Mouse (Mus musculus) lung, adult 18-20 months (tissue): ENCODE results near the gene Mylip.

ENCODE experiments used
- DNase-seq, 2 experiments: peaks; one replicate each; pipeline ENCODE4 v3.0.0; 2022; ENCODE audit warnings: mixed read lengths in 2 of 2

The Mylip gene

GRCm38 (mm10) chr13:45389448-45390311 is at the start of gene Mylip:
Mylip (plus strand) TSS chr13:45389742.
- peak; percentile 99 for DNase-seq

DNA sequence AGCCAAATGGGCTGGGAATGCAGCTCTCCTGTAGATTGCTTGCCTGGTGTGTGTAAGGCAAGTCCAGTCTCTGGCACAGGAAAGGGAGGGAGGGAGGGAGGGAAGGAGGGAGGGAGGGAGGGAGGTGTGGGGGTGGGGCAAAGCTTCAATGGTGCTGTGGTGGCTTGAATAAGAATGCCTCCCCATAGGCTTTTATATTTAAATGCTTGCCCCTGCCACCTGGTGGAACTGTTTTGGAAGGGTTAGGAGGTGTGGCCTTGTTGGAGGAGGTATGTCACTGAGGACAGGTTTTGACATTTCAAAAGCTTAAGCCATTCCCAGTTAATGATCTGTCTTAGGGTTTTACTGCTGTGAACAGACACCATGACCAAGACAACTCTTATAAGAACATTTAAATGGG is 47.6 kb upstream of the Mylip start:
- DNase-seq = no peak

DNA sequence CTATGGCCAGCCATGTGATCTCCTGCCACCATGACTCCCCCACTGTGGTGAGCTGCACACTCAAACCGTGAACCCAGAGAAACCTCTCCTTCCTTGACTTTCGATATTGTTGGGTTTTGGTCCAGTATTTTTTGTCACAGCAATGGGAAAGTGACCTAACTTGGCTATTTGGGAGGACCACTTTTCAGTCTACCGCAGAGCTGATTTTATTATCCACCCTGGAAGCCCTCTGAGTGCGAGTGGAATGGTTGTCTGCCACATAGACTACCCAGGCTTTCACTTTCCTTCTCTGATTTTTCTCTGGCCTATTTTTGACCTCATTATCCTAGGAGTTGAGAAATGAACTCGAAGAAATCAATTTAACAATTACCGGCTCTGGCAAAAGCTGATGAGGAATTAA is 46.0 kb upstream of the Mylip start:
- DNase-seq = no peak

DNA sequence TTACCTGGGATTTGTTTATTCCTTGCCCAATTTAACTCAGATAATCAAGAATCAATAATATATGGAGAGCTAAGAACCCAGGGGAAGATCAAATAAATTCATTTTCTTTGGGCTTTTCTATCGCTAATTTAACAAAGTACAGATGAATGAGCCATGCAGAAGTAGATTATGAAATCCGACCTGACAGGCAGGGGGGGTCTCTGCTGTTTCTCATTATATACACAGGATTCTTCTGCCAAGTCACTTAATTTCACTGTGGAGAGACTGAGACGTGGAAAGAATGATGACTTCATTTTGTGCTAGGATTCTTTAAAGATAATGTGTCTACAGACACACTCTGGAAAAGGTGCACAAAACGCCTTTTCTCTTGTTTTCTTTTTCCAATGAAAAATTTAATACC is 45.6 kb upstream of the Mylip start:
- no peak for DNase-seq

DNA sequence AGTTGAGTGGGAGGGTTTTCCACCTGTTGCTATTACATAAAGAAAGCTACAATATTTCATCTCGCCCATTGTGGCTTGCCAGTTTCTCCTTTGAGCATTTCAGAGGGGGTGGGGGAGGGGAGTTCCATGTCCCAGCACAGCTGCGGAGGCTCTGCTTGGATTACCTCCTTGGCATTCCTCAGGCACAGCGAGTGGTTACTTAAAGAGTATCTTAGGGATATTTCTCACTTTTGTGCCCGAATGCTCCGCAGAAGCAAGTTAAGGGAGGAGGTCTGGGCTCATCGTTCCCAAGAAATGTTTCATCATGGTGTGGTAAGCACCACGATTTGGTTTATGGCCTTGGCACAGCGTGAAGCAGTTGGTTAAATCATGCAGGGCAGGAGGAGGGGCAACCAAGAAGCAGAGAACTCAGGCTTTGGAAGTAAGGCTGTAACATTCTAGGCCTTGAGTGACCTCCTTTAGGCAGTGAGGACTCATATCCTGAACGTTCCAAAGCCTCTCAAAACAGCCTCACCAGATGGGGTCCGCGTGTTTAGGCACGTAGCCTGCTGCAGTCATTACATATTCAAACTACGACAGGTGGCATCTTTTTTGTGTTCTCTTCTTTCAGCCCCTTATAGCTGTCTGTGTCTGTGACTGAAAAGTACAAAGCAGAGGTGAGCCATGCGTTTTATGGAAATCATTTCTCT is 43.9 kb upstream of the Mylip start:
- DNase-seq = peak in 1 of 2 experiments; percentile 2

DNA sequence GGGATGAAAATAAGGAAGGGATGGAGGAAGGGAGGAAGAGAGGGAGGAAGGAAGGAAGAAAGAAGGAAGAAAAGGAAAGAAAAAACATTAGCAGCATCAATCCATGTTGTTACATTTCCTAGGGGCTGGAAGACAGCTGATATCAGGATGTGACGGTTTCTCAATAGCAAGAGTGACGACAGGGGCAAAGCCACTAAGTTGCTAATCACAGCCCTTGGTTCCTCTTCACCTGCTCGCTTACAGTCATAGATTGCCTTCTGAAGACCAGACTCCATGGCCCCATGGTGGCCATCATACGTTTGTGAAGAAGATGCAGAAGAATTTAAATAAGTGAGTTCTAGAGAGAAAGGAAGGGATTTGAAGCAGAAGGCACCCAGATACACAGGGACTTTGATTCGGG is 38.1 kb upstream of the Mylip start:
- no peak for DNase-seq

DNA sequence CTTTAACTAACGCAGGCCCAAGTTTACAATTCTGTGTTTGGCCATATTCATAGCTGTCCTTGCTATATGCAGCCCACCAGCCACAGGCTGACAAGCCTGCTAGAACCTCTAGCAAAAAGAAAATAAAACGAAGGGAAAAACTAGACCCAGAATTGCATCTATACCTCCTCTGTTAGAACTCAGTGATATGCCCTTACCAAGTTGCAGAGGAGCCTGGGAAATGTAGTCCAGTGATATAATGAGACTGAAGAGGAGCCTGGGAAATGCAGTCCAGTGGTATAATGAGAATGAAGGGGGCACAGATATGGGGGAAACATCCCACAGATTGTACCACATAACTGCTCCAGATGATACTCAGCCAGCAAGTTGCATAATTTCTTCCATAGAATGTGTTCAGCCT is 34.7 kb upstream of the Mylip start:
- DNase-seq = no peak

DNA sequence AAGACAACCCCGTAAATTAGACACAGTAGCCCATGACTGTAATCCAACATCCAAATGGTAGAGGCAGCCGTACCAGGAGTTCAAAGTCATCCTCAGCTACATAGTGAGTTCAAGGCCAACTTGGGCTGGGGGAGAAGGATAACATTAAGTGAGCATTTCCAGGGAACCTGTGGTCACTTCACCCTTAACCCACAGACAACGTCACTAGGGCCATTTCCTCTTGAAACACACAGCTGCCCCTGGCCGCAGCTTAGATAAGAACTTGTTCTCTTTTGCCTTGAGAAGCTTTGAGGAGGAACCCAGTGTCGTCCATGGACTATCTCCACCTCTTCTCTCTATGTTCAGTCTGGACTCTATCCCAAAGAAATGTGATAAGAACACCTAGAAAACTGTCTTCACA is 31.3 kb upstream of the Mylip start:
- DNase-seq = no peak

DNA sequence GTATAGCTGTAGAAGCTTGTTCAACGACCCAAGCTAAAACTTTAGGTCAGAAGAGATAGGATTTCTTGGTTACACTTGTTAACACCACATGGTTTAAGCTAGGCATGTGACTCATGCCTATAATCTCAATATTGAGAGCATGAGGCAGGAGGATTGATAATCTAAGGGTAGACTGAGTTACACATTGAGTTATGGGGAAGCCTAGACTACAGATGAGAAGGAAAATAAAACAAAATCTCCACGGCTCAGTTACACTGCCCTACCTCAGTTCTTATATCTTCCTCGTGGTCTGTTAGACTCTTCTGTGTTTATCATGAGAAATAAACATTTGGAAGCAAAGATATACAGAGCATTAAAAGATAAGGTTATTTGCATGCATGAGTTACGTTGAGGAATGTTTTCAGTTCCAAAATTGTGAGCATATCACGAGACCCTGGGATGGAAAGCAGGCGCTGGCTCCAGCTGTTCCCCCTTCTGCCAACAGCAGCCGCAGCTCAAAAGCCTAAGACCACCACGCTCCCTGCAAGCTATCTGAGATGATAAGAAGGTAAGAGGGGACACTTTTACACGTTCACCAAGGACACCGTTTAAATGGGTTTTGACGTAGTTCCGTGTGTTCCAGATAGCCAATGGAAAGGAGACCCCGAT is 30.7 kb upstream of the Mylip start:
- no peak for DNase-seq

DNA sequence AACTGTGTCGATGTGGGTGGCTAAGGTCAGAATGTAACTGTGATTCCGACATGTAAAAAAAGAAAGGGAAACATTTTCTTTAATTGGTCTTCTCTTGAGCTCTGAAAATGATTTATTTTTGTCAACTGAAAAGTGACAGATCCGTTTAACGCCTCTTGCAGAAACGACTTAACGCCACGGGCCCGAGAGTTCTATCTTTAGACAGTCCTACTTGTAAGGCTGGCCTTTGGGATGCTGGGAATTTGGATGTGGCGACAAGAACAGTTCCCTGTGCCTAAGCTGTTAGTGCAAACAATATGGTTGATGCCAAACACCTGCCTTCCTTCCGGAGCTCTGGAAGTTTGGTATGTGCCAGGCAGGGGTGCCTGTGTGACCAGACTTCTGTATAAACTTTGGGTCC is 23.8 kb upstream of the Mylip start:
- no peak for DNase-seq

- no peak for DNase-seq
Observed at GRCm38 (mm10) chr13:45371673-45372072, 17.9 kb upstream of the Mylip start.

GRCm38 (mm10) chr13:45372456-45372855 is 17.1 kb upstream of the Mylip start:
- DNase-seq = no peak

DNA sequence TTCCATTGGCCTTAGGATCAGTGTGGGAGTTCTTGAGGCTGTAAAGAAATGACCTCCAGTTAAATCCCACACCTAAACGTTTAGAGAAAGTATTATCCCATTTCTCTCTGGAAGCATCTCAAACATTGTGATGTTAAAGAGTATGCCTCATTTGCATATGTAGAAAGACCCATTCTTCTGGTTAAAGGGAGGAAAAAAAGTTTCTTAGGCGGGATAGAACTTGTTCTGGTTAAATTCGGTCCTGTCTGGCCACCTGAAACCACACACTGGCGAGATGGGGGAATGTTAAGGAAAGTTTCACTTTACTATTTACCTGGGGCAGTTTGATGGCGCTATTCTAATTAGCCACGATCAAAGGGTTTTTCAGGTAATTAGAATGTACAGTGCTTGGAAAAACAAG is 14.7 kb upstream of the Mylip start:
- DNase-seq = no peak

DNA sequence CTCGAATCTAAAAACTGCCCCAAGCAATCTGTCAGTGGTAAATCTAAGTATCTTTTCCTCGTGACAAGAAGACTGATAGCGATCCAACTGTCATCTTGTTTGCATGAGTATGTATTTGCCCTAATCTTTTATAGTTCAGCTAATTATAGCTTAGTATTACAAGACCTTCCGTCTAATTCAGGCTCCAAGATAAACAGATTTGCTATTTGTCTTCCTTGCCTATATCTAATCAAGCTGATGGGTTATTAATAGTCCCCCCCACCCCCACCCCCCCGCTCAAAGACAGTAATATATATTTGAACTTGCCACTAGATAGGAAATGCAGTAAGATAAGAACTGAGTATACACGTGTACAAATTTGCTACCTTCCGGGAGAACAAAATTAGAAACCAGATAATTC is 7.3 kb upstream of the Mylip start:
- no peak for DNase-seq

- no peak for DNase-seq
Observed at GRCm38 (mm10) chr13:45384636-45385035, 4.9 kb upstream of the Mylip start.

DNA sequence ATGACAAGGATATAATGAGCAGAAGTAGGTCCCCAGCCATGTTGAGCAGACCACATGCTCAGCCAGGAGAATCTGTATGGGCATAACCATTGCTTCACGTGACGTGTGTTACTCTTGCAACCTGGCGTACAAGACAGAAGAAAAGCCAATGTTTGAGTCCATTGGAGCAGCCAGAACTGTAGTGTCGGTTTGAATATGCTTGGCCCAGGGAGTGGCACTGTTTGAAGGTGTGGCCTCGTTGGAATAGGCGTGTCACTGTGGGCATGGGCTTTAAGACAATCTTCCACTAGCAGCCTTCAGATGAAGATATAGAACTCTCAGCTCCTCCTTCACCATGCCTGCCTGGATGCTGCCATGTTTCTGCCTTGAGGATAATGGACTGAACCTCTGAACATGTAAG is 4.0 kb upstream of the Mylip start:
- no peak for DNase-seq

- DNase-seq = no peak
Observed at GRCm38 (mm10) chr13:45386253-45386652, 3.3 kb upstream of the Mylip start.

GRCm38 (mm10) chr13:45387231-45387630 is 2.3 kb upstream of the Mylip start:
- no peak for DNase-seq

DNA sequence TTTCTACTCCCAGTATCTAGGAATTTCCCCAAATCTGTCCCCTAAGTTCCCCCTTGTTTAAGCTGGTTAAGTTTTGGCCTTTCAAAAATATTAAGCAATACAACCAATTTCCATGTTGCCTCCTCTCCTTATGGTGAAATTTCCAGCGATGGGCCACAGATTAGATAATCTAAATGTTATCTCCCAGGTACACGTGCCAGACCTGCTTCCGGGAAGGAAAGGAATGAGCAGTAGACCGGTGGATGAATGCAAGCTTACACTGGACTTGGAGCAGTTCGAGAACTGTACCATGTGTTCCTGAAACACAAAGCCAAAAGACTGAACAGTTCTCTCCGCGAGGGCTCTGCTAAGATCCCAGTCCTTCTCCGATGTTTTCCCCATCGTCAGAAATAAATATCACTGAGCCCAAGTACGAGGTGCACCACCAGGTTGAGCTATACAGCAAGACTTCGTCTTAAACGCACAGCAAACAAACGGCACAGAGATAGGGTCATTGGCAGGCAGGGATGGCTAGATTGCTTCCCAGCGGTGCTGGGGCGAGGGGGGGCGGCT is 1.2 kb upstream of the Mylip start:
- DNase-seq = no peak

- DNase-seq = no peak
Observed at GRCm38 (mm10) chr13:45388889-45389288, 653 bp upstream of the Mylip start.

- peak; percentile 39 to 59 for DNase-seq
Observed at GRCm38 (mm10) chr13:45390312-45390961, 895 bp downstream of the Mylip start.

DNA sequence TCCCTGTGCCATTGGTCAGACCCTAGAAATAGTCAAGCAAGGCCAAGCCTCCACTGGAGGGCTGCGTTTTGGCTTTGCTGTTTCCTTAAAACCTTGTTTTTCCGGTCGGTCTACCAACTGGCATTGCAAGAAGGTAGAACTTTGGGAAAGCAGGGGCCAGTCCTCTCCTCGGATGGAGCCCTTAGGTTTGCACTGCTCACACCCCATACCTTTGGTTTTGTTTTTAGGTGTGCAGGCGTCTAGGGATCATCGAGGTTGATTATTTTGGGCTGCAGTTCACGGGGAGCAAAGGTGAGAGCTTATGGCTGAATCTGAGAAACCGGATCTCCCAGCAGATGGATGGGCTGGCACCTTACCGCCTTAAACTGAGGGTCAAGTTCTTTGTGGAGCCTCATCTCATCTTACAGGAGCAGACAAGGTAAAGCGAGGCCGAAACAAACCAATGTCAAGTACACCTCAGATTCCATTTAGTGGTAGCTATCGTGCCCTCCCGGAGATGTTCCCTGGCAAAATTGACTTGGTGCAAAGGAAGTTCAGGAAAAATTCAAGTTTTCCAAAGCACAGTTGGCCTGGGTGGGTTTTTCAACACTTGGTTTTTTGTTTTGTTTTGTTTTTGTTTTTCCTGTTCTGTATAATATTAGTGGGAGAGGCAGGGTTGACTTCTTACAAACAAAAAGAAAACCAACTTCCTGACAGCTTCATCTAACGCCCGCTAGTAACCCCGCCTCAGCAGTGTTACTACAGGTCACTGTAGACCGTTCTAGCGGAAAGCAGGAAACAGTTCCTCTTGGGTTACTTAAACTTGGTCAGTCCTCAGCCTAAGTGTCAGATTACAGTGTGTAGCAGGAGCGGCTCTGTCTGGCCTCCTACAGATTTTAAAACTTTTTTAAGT is 1.7 kb downstream of the Mylip start:
- peak; percentile 66 to 73 for DNase-seq
